Mouse (Mus musculus) stomach, embryonic 14.5 days (tissue): ENCODE data around the gene Gm43552. TPM values are rescaled to one million over a fixed set of nuclear protein-coding genes. Genes with fewer than 3 reads are reported as not detected.

Experiments
- ATAC-seq: fragments of 200-750 bp; cut with Nextera tagmentation; 2 replicates; pipeline ENCODE4 v1.8.0; 2017; ENCODE audit warnings: low read depth, moderate TSS enrichment; ENCODE audit not compliant: insufficient number of reproducible peaks, insufficient read depth, low FRiP score
- H3K27ac ChIP-seq: fragments of 300-500 bp; sonication (generic); 2 replicates; pipeline ENCODE4 v1.5.1; 2014; ENCODE audit warnings: mild to moderate bottlenecking, low read length, moderate library complexity, mixed read lengths
- H3K27me3 ChIP-seq: fragments of 300-500 bp; sonication (generic); 2 replicates; pipeline ENCODE4 v1.6.1; 2014; ENCODE audit warnings: low read length, control low read depth, mixed read lengths; ENCODE audit not compliant: control insufficient read depth, insufficient read depth
- H3K36me3 ChIP-seq: fragments of 300-500 bp; sonication (generic); 2 replicates; pipeline ENCODE4 v1.6.1; 2014; ENCODE audit warnings: mild to moderate bottlenecking, control low read depth, low read length, moderate library complexity, mixed read lengths; ENCODE audit not compliant: control insufficient read depth, insufficient read depth
- H3K4me1 ChIP-seq: fragments of 300-500 bp; sonication (generic); 2 replicates; pipeline ENCODE4 v1.6.1; 2014; ENCODE audit warnings: low read length, control low read depth, mixed read lengths; ENCODE audit not compliant: control insufficient read depth, insufficient read depth
- H3K4me2 ChIP-seq: fragments of 300-500 bp; sonication (generic); replicated peaks from 2 replicates; pipeline ENCODE4 v1.6.1; 2014; ENCODE audit warnings: low read depth, low read length, control low read depth
- H3K4me3 ChIP-seq: fragments of 300-500 bp; sonication (generic); 2 replicates; pipeline ENCODE4 v1.5.1; 2014; ENCODE audit warnings: low read depth, low read length, control low read depth
- H3K9ac ChIP-seq: fragments of 300-500 bp; sonication (generic); replicated peaks from 2 replicates; pipeline ENCODE4 v1.6.1; 2014; ENCODE audit warnings: low read depth, mild to moderate bottlenecking, control low read depth, low read length, moderate library complexity, mixed read lengths
- H3K9me3 ChIP-seq: fragments of 300-500 bp; sonication (generic); 2 replicates; pipeline ENCODE4 v1.6.1; 2016; ENCODE audit warnings: low read depth, low read length, control low read depth; ENCODE audit not compliant: control insufficient read depth
- WGBS: fragments of 180-500 bp; shearing (Covaris S2); extraction: QIAGEN DNeasy Blood & Tissue Kit; methylation state at CpG from one replicate; pipeline ENCODE4 v1.1.7; 2014; 5-methylcytosine and 5-hydroxymethylcytosine counted together
- polyA plus RNA-seq: library from polyadenylated mRNA; unstranded; fragments of >200 nt; fragmentation: Nextera tagmentation; extraction: Ambion mirVana; gene quantifications from 2 replicates; pipeline ENCODE4 v1.2.1, GENCODE M21; 2014

Gm43552 gene
- polyA plus RNA-seq, 1 experiment from 2014 or later = not detected

- H3K27ac ChIP-seq = no peak overlapping the region
- H3K27me3 ChIP-seq = no peaks in the 10 kb centered on the region
- no peaks in the 10 kb centered on the region for H3K9me3 ChIP-seq
- no peaks in the 10 kb centered on the region for H3K36me3 ChIP-seq
- ATAC-seq = no peak
- peaks cover 25% of the 10 kb centered on the region for H3K4me1 ChIP-seq
- H3K9ac ChIP-seq = no peak overlapping the region
- H3K4me2 ChIP-seq = no peak overlapping the region
- no peak overlapping the region for H3K4me3 ChIP-seq
- 84% methylated on average over 14 of the region's 14 CpGs for WGBS
These were observed 32.3 kb downstream of the Gm43552 start for GRCm38 (mm10) chr5:65460361-65460760.

- Histone ChIP-seq H3K36me3 (no peaks in the 10 kb centered on the region), H3K9ac (no peak overlapping the region), H3K4me1 (peaks cover 25% of the 10 kb centered on the region), H3K27me3 (no peaks in the 10 kb centered on the region), H3K27ac (no peak overlapping the region), H3K9me3 (no peaks in the 10 kb centered on the region), H3K4me2 (no peak overlapping the region), H3K4me3 (no peak overlapping the region)
- no peak for ATAC-seq
- 62% methylated on average over 3 of the region's 3 CpGs for WGBS
These were observed 33.2 kb downstream of the Gm43552 start for GRCm38 (mm10) chr5:65459454-65459853.

- no peaks in the 10 kb centered on the region for H3K36me3 ChIP-seq
- peaks cover 25% of the 10 kb centered on the region for H3K4me1 ChIP-seq
- H3K27ac ChIP-seq = peak overlapping the region; percentile 88
- 57% methylated on average over 5 of the region's 5 CpGs for WGBS
- H3K27me3 ChIP-seq = no peaks in the 10 kb centered on the region
- H3K9ac ChIP-seq = no peak overlapping the region
- H3K4me2 ChIP-seq = no peak overlapping the region
- H3K9me3 ChIP-seq = no peaks in the 10 kb centered on the region
- 0 out of 2 replicates have a peak, but pooled peaks have one; percentile 29 for ATAC-seq
- no peak overlapping the region for H3K4me3 ChIP-seq
These were observed 34.8 kb downstream of the Gm43552 start for GRCm38 (mm10) chr5:65457846-65458245.

DNA sequence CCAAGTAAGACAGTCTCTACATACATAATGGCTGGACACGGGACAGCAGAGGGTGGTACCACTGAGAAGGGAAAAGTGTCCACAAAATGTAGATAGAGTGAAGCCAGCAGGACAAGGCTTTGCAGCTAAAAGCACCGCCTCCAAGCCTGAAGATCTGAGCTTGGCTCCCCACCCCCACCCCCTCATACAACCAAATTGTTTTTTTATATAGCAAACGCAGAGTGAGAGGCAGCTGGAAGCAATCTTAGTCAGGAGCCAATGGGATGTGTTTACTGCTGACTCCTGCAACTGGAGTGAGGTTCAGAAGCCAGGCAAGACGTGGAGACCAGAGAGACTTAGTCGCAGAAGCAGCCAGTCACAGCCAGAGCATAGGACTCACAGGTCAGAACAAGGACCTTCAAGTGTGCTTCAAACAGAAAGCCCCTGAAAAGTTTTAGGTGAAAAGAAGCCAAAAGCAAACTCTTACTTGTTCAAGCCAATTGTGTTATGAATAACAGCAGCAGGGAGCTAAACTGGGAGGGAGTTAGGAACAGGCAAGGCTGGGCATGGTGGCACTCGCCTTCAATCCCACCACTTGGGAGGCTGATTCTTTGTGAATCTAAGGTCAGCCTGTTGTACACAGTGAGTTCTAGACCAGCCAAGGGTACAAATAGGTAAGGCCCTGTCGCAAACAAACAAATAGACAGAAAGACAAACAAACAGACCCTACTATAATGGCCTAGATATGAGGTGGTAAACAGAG, 35.4 kb downstream of the Gm43552 start:
- Histone ChIP-seq H3K27me3 (no peaks in the 10 kb centered on the region), H3K27ac (peak overlapping the region; percentile 88), H3K9me3 (no peaks in the 10 kb centered on the region), H3K4me3 (no peak overlapping the region), H3K4me1 (peaks cover 25% of the 10 kb centered on the region), H3K9ac (no peak overlapping the region), H3K36me3 (no peaks in the 10 kb centered on the region; the same call in 1 of the 2 replicates), H3K4me2 (no peak overlapping the region)
- ATAC-seq = peak; percentile 57; the same call in 1 of the 2 replicates
- WGBS = 38% methylated on average over 7 of the region's 7 CpGs

DNA sequence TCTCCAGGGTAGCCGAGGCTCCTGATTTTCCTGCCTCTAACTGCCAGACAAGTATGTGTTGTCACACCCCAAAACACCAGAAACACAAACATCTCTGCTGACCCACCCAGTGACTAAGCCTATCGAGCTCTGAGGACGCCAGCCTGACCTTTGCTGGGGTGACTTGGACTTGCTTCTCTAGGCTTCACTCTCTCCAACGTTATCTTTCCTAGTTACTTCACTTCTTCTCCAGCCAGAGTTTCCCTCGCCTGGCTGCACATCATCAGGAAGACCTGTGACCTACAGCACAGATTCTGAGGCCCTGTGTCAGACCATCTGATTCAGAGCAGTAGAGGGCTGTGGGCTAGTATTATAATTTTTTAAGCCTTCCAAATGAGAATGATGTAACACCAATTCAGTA, 37.9 kb downstream of the Gm43552 start:
- 46% methylated on average over 5 of the region's 5 CpGs for WGBS
- Histone ChIP-seq H3K27ac (no peak overlapping the region), H3K4me1 (peaks cover 25% of the 10 kb centered on the region), H3K4me2 (no peak overlapping the region), H3K9me3 (no peaks in the 10 kb centered on the region), H3K36me3 (no peaks in the 10 kb centered on the region; the same call in 1 of the 2 replicates), H3K4me3 (no peak overlapping the region), H3K27me3 (no peaks in the 10 kb centered on the region), H3K9ac (no peak overlapping the region)
- ATAC-seq = no peak

DNA sequence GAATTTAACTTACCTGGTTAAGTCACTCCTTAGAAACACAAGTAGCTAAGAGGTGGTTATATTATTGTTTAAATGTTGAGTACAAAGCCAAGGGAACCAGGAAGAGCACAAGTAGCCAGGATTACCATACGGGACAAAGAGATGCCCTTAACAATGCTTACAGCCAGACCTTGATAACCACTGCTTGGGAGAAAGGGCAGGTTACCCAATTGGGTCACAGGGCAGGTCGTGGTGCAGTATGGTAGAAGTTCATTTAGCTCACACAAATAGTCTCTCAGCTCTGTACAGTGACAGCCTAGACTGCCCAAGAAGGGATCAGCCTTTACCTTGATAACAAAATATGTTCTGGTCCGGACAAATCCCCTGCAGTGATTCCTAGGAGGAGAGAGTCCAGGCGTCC, 43.7 kb downstream of the Gm43552 start:
- no peak overlapping the region for H3K9ac ChIP-seq
- no peaks in the 10 kb centered on the region for H3K27me3 ChIP-seq
- H3K36me3 ChIP-seq = peaks cover 3% of the 10 kb centered on the region; the same call in 1 of the 2 replicates
- no peaks in the 10 kb centered on the region for H3K4me1 ChIP-seq
- no peak overlapping the region for H3K27ac ChIP-seq
- 82% methylated on average over 4 of the region's 4 CpGs for WGBS
- H3K9me3 ChIP-seq = no peaks in the 10 kb centered on the region
- H3K4me2 ChIP-seq = no peak overlapping the region
- no peak overlapping the region for H3K4me3 ChIP-seq
- no peak for ATAC-seq

DNA sequence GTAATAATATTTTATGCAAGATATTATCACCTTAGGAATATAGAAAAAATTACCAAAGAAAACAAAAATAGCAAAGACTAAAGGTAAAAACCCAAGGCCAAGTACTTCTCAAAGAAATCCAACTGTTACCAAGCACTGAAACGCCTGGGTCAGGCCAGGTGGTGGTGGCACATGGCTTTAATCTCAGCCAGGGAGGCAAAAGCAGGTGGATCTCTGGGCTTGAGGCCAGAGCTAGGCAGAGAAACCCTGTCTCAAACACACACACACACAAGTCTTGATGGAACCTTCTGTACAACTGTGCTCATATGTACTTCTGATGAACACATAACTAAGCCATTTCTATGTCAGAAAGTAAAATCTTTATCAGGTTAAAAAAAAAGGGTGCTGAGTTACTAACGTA, 44.8 kb downstream of the Gm43552 start:
- Histone ChIP-seq H3K4me3 (no peak overlapping the region), H3K4me1 (no peaks in the 10 kb centered on the region), H3K27me3 (no peaks in the 10 kb centered on the region), H3K36me3 (peaks cover 3% of the 10 kb centered on the region; the same call in 1 of the 2 replicates), H3K27ac (no peak overlapping the region), H3K4me2 (no peak overlapping the region), H3K9ac (no peak overlapping the region), H3K9me3 (no peaks in the 10 kb centered on the region)
- WGBS = 85% methylated on average over 2 of the region's 2 CpGs
- ATAC-seq = no peak

DNA sequence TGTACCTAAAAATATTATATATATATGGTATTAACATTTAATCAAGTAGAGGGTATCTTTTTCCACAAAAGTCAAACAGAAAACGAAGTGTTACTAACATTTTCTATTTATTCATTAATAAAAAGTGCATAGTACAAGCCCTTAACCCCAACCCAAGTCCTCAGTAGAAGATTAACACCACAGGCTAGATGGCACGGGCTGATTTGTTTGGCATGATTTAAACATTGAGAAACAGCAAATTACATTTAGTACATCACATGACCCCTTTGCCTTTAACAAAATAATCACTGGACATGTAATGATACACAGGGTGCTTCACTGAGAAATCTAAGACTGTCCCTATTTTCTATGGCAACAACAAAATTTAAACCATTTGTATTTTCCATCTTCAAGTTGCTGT, 45.9 kb downstream of the Gm43552 start:
- no peaks in the 10 kb centered on the region for H3K9me3 ChIP-seq
- H3K36me3 ChIP-seq = 0 out of 2 replicates have a peak, but pooled peaks cover 3% of the 10 kb centered on the region
- H3K4me1 ChIP-seq = no peaks in the 10 kb centered on the region
- no peak overlapping the region for H3K4me2 ChIP-seq
- H3K4me3 ChIP-seq = no peak overlapping the region
- H3K27me3 ChIP-seq = no peaks in the 10 kb centered on the region
- no peak overlapping the region for H3K27ac ChIP-seq
- no peak for ATAC-seq
- H3K9ac ChIP-seq = no peak overlapping the region
- 71% methylated on average over 2 of the region's 2 CpGs for WGBS

DNA sequence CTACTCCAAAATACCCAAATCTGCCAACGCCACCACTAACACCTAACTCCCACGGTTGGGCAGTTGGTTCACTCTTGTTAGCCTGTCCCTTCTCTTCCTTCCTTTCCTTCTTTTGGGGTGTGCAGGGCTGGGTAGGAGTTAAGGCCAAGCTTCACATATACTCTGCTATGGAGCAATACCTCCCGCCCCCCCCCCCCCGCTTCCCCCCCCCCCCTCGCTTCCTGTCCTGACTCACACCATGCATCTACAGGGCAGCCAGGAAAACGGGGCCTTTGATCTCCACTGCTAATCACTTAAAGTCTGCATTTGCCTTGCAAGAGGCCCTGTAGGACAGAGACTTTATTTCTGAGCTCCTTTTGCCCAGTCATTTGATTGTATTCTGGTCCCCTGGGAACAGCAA, 47.7 kb downstream of the Gm43552 start:
- ATAC-seq = no peak
- 58% methylated on average over 3 of the region's 6 CpGs for WGBS
- no peaks in the 10 kb centered on the region for H3K4me1 ChIP-seq

More for the DNA sequence above, 47.7 kb downstream of the Gm43552 start:
- no peaks in the 10 kb centered on the region for H3K27me3 ChIP-seq
- 0 out of 2 replicates have a peak, but pooled peaks cover 3% of the 10 kb centered on the region for H3K36me3 ChIP-seq
- H3K9ac ChIP-seq = no peak overlapping the region
- no peak overlapping the region for H3K4me2 ChIP-seq
- no peak overlapping the region for H3K27ac ChIP-seq
- H3K4me3 ChIP-seq = no peak overlapping the region
- no peaks in the 10 kb centered on the region for H3K9me3 ChIP-seq
